Mouse (Mus musculus): ENCODE measurements at regions not wholly inside any gene's neighbourhood (a gene's known extent, or its start where the extent isn't known, plus 50 kb on each side); places are given as distances from the start of the nearest gene placed in this dataset.

DNA sequence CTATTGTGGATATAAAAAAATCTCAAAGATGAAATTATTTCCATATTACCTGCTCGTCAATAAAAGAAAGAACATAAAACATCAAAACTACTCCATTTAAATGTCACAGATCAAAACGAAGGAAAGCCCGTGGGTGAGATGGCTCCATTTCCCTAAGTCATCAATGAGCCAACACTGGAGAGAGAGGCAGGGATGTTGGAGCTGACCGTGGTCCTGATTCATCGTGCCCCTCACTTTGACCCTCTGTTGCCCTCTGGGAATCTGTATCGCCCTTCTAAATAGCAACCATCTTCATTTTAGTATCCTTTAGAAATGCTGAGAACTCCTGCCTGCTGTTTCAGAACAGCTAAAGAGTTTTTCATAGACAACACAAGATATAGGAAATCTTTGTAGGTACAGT, 87.1 kb upstream of the Cand1 start:
- TF ChIP-seq CTCF (IDR thresholded peaks at IDR 0.05; ENCODE audit: control insufficient read depth, insufficient read depth, insufficient read length), result no peak
- TF ChIP-seq MAX (IDR thresholded peaks at IDR 0.05), result no peak
